Mouse (Mus musculus): ENCODE results near the gene Ap2m1. TPM values are rescaled to one million over a fixed set of nuclear protein-coding genes. Genes with fewer than 3 reads are reported as not detected.

Gene Ap2m1
- polyA plus RNA-seq, 2 experiments, result 573 to 633 TPM

DNA sequence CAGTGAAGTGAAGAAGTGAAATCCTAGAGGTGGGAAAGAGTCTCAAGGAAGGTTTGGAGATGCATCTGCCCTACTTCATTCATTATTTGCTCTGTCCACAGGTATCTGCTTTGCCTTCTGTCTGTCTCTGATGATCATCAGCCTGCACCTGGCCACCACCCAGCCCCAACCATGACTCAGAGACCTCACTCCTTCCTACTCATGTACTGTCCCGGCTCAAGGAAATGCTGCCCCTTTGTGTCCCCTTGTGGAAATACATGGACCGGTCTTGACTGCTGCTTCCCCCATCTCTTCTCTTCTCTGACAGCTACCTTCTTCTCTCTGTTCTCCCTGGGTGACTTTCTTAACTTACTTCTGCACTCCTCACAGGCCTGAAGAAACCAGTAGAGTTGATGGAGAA lies 44.7 kb upstream of the Ap2m1 start:
- WGBS, result 39% methylated on average over 2 of the region's 2 CpGs
- TF ChIP-seq POLR2A (IDR thresholded peaks at IDR 0.05; ENCODE audit: borderline replicate concordance, extremely low read depth, insufficient read depth, insufficient read length), result no peak
- no peak for ATAC-seq (ENCODE audit: low FRiP score, low read depth)

GRCm38 (mm10) chr16:20491301-20491700 lies 44.0 kb upstream of the Ap2m1 start:
- H3K27me3 ChIP-seq (ENCODE audit: control insufficient read depth, insufficient read depth, low read length), result no peaks in the 10 kb centered on the region
- no peaks in the 10 kb centered on the region for H3K4me1 ChIP-seq (ENCODE audit: control insufficient read depth, insufficient read depth, low read length)
- H3K9ac ChIP-seq (ENCODE audit: low read depth, low read length, severe bottlenecking), result no peak overlapping the region
- no peaks in the 10 kb centered on the region for H3K36me3 ChIP-seq (ENCODE audit: control insufficient read depth, insufficient read depth, low read length)
- H3K4me2 ChIP-seq (replicated peaks; ENCODE audit: low read depth, low read length, severe bottlenecking), result no peak overlapping the region
- H3K9me3 ChIP-seq (ENCODE audit: control insufficient read depth, low read length), result no peaks in the 10 kb centered on the region
- DNase-seq (ENCODE audit: low spot score), result no peak
- WGBS, result 65% methylated on average over 2 of the region's 2 CpGs
- no peak for ATAC-seq (ENCODE audit: low FRiP score, low read depth)
- no peak overlapping the region for H3K4me3 ChIP-seq (replicated peaks; ENCODE audit: low read length)
- TF ChIP-seq POLR2A (IDR thresholded peaks at IDR 0.05; ENCODE audit: borderline replicate concordance, extremely low read depth, insufficient read depth, insufficient read length), result no peak
- H3K27ac ChIP-seq (replicated peaks; ENCODE audit: low read depth, low read length), result no peak overlapping the region

More for the DNA sequence above, 44.7 kb upstream of the Ap2m1 start:
- H3K9me3 ChIP-seq (ENCODE audit: control insufficient read depth, low read length), result no peaks in the 10 kb centered on the region
- H3K4me2 ChIP-seq (replicated peaks; ENCODE audit: low read depth, low read length, severe bottlenecking), result no peak overlapping the region
- DNase-seq (ENCODE audit: low spot score), result no peak
- H3K27me3 ChIP-seq (ENCODE audit: control insufficient read depth, insufficient read depth, low read length), result no peaks in the 10 kb centered on the region
- H3K9ac ChIP-seq (ENCODE audit: low read depth, low read length, severe bottlenecking), result no peak overlapping the region
- no peaks in the 10 kb centered on the region for H3K36me3 ChIP-seq (ENCODE audit: control insufficient read depth, insufficient read depth, low read length)
- H3K4me3 ChIP-seq (replicated peaks; ENCODE audit: low read length), result no peak overlapping the region
- no peak overlapping the region for H3K27ac ChIP-seq (replicated peaks; ENCODE audit: low read depth, low read length)
- H3K4me1 ChIP-seq (ENCODE audit: control insufficient read depth, insufficient read depth, low read length), result no peaks in the 10 kb centered on the region

GRCm38 (mm10) chr16:20493452-20493851 lies 41.8 kb upstream of the Ap2m1 start:
- no peaks in the 10 kb centered on the region for H3K27me3 ChIP-seq (ENCODE audit: control insufficient read depth, insufficient read depth, low read length)
- DNase-seq (ENCODE audit: low spot score) (no peak), ATAC-seq (ENCODE audit: low FRiP score, low read depth) (no peak)
- no peaks in the 10 kb centered on the region for H3K36me3 ChIP-seq (ENCODE audit: control insufficient read depth, insufficient read depth, low read length)
- no peak overlapping the region for H3K9ac ChIP-seq (ENCODE audit: low read depth, low read length, severe bottlenecking)
- WGBS, result 75% methylated on average over 2 of the region's 2 CpGs
- no peak overlapping the region for H3K27ac ChIP-seq (replicated peaks; ENCODE audit: low read depth, low read length)
- H3K4me3 ChIP-seq (replicated peaks; ENCODE audit: low read length), result no peak overlapping the region
- H3K9me3 ChIP-seq (ENCODE audit: control insufficient read depth, low read length), result no peaks in the 10 kb centered on the region
- TF ChIP-seq POLR2A (IDR thresholded peaks at IDR 0.05; ENCODE audit: borderline replicate concordance, extremely low read depth, insufficient read depth, insufficient read length), result no peak
- peaks cover 4% of the 10 kb centered on the region; the same call in 1 of the 2 replicates for H3K4me1 ChIP-seq (ENCODE audit: control insufficient read depth, insufficient read depth, low read length)
- H3K4me2 ChIP-seq (replicated peaks; ENCODE audit: low read depth, low read length, severe bottlenecking), result no peak overlapping the region

DNA sequence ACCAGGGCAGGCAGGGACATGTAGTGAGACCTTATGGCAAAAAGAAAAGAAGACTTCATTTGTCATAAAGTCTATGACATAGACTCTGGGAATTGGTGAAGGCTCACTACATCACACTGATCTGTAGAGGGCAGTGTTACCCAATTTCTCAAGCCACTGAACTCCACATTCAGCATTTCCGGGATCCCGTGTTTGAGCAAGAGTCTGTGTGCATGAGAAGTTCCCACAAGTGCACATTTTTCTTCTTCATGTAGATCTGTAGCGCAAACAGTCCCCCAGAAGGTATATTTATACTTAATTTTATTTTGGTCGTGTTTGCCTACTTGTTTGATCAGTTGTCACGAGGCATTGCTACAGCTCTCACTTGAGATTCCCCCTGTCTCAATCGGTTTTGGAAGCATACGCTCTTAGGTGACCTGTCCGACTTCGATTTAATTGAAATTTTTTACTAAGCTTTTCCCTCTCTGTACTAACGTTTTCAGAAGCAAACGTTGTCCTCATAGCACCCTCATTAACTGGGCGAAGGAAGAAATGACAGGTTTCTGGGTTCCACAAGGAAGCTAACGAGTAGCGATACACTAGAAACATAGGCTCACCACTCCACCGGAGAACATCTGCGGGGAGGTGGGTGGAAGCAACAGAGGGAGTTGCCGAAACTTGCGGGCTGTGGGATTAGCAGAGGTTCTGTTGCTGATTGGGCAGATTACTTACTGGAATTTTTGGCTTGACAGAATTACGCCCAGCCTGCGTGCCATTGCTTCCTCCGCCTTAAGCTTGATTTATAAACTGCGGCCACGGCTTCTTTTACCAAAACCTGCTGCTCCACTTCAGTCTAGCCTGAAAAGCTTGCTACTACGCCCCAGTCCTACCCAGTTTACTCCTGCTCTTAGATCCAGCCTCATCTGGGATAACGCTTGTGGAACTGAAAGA lies 38.3 kb upstream of the Ap2m1 start:
- TF ChIP-seq POLR2A (IDR thresholded peaks at IDR 0.05; ENCODE audit: borderline replicate concordance, extremely low read depth, insufficient read depth, insufficient read length), result no peak
- peaks cover 10% of the 10 kb centered on the region for H3K36me3 ChIP-seq (ENCODE audit: control insufficient read depth, insufficient read depth, low read length)
- no peaks in the 10 kb centered on the region for H3K9me3 ChIP-seq (ENCODE audit: control insufficient read depth, low read length)
- DNase-seq (ENCODE audit: low spot score) (peak; percentile 78), ATAC-seq (ENCODE audit: low FRiP score, low read depth) (peak; percentile 24; the same call in 1 of the 2 replicates)
- no peak overlapping the region for H3K27ac ChIP-seq (replicated peaks; ENCODE audit: low read depth, low read length)
- peak overlapping the region; percentile 22; the same call in 1 of the 2 replicates for H3K9ac ChIP-seq (ENCODE audit: low read depth, low read length, severe bottlenecking)
- peak overlapping the region; percentile 60 for H3K4me2 ChIP-seq (replicated peaks; ENCODE audit: low read depth, low read length, severe bottlenecking)
- peak overlapping the region; percentile 29 for H3K4me3 ChIP-seq (replicated peaks; ENCODE audit: low read length)
- whole genome bisulfite sequencing, result 15% methylated on average over 25 of the region's 25 CpGs
- H3K27me3 ChIP-seq (ENCODE audit: control insufficient read depth, insufficient read depth, low read length), result no peaks in the 10 kb centered on the region
- peaks cover 6% of the 10 kb centered on the region; the same call in 1 of the 2 replicates for H3K4me1 ChIP-seq (ENCODE audit: control insufficient read depth, insufficient read depth, low read length)

DNA sequence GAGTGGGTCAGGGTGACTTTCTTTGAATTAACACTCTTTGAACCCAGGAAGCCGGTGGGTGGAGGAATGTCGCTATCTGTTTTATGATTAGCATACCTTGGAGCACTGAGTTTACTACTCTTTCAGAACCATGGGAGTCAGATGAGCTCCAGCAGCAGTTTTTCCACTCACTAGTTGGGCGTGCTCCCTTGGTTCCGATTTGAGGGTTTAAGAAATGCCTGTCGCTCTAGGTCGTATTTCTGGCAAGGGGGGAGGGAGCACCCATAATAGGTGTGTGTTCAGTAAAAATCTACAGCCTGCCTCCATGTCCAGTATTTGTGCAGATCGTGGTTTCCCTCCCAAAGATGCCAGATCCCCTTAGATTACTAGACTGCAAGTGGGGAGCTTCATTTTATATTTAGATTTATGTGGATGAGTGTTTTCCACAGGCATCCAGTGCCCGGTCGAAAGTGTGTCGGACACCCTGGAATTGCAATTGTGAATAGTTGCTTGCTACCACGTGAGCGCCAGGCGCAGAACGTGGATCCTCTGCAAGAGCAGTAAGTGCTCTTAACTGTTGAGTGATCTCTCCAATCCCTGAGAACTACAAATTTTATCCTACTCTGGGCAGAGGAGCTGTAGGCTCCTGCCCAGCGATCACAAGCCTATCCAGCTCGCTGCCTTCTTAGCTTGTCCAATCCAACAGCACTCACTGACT lies 37.1 kb upstream of the Ap2m1 start:
- ATAC-seq (ENCODE audit: low FRiP score, low read depth), result peak; percentile 50

More for the DNA sequence above, 37.1 kb upstream of the Ap2m1 start:
- H3K9ac ChIP-seq (ENCODE audit: low read depth, low read length, severe bottlenecking), result peak overlapping the region; percentile 3; the same call in 1 of the 2 replicates
- no peaks in the 10 kb centered on the region for H3K9me3 ChIP-seq (ENCODE audit: control insufficient read depth, low read length)
- H3K4me1 ChIP-seq (ENCODE audit: control insufficient read depth, insufficient read depth, low read length), result peaks cover 6% of the 10 kb centered on the region; the same call in 1 of the 2 replicates
- TF ChIP-seq POLR2A (IDR thresholded peaks at IDR 0.05; ENCODE audit: borderline replicate concordance, extremely low read depth, insufficient read depth, insufficient read length), result no peak
- WGBS, result 4% methylated on average over 16 of the region's 16 CpGs
- no peak for DNase-seq (ENCODE audit: low spot score)
- peaks cover 22% of the 10 kb centered on the region for H3K36me3 ChIP-seq (ENCODE audit: control insufficient read depth, insufficient read depth, low read length)
- no peaks in the 10 kb centered on the region for H3K27me3 ChIP-seq (ENCODE audit: control insufficient read depth, insufficient read depth, low read length)
- H3K4me2 ChIP-seq (replicated peaks; ENCODE audit: low read depth, low read length, severe bottlenecking), result peak overlapping the region; percentile 60
- no peak overlapping the region for H3K27ac ChIP-seq (replicated peaks; ENCODE audit: low read depth, low read length)
- H3K4me3 ChIP-seq (replicated peaks; ENCODE audit: low read length), result peak overlapping the region; percentile 76

Data from limb, embryonic 14.5 days (tissue).